Mouse (Mus musculus) lung, postnatal 0 days (tissue): ENCODE measurements at regions not wholly inside any gene's neighbourhood (a gene's known extent, or its start where the extent isn't known, plus 50 kb on each side); places are given as distances from the start of the nearest gene placed in this dataset.
A peak's percentile ranks its signal among the peaks of the same experiment; 100 is the strongest.

Experiments used
- ATAC-seq: fragments of 200-750 bp; cut with Nextera tagmentation; 2 replicates; pipeline ENCODE4 v1.8.0; 2017; ENCODE audit warnings: moderate library complexity
- DNase-seq: peaks from one replicate; pipeline ENCODE4 v3.0.0-alpha.2; 2016; ENCODE audit warnings: low spot score
- H3K27ac ChIP-seq: fragments of 300-500 bp; sonication (generic); 2 replicates; pipeline ENCODE4 v1.5.1; 2014; ENCODE audit warnings: antibody characterized with exemption, mild to moderate bottlenecking, low read length, mixed read lengths
- H3K27me3 ChIP-seq: fragments of 300-500 bp; sonication (generic); replicated peaks from 2 replicates; pipeline ENCODE4 v1.6.1; 2014; ENCODE audit warnings: low read length, mixed read lengths; ENCODE audit not compliant: insufficient read depth
- H3K36me3 ChIP-seq: fragments of 300-500 bp; sonication (generic); 2 replicates; pipeline ENCODE4 v1.6.1; 2014; ENCODE audit warnings: low read length, mixed read lengths; ENCODE audit not compliant: insufficient read depth
- H3K4me1 ChIP-seq: fragments of 300-500 bp; sonication (generic); 2 replicates; pipeline ENCODE4 v1.6.1; 2014; ENCODE audit warnings: antibody characterized with exemption, low read depth, low read length, mixed read lengths; ENCODE audit not compliant: insufficient read depth
- H3K4me2 ChIP-seq: fragments of 300-500 bp; sonication (generic); replicated peaks from 2 replicates; pipeline ENCODE4 v1.6.1; 2014; ENCODE audit warnings: low read depth, mild to moderate bottlenecking, low read length, moderate library complexity, mixed read lengths
- H3K4me3 ChIP-seq: fragments of 300-500 bp; sonication (generic); 2 replicates; pipeline ENCODE4 v1.5.1; 2014; ENCODE audit warnings: low read depth, low read length
- H3K9ac ChIP-seq: fragments of 300-500 bp; sonication (generic); replicated peaks from 2 replicates; pipeline ENCODE4 v1.6.1; 2014; ENCODE audit warnings: low read depth, mild to moderate bottlenecking
- H3K9me3 ChIP-seq: fragments of 300-500 bp; sonication (generic); 2 replicates; pipeline ENCODE4 v1.6.1; 2016; ENCODE audit warnings: low read length, mixed read lengths
- CTCF ChIP-seq: IDR thresholded peaks from 2 replicates; pipeline ENCODE4 v1.5.1; 2016; ENCODE audit warnings: antibody characterized with exemption, mild to moderate bottlenecking
- EP300 ChIP-seq: IDR thresholded peaks from 2 replicates; pipeline ENCODE4 v1.6.1; 2016; ENCODE audit warnings: antibody characterized with exemption, mild to moderate bottlenecking, control low read depth
- WGBS: fragments of 180-500 bp; shearing (Covaris S2); extraction: QIAGEN DNeasy Blood & Tissue Kit; methylation state at CpG from one replicate; pipeline ENCODE4 v1.1.7; 2014; 5-methylcytosine and 5-hydroxymethylcytosine counted together

- 68% methylated on average over 8 of the region's 8 CpGs for WGBS
- Histone ChIP-seq H3K27ac (no peak overlapping the region), H3K4me1 (no peaks in the 10 kb centered on the region), H3K9me3 (no peaks in the 10 kb centered on the region), H3K4me2 (no peak overlapping the region), H3K9ac (no peak overlapping the region), H3K27me3 (no peaks in the 10 kb centered on the region; the same call in 1 of the 2 replicates), H3K36me3 (no peaks in the 10 kb centered on the region), H3K4me3 (no peak overlapping the region)
- DNase-seq (no peak), ATAC-seq (no peak)
- no peak for TF ChIP-seq CTCF
- no peak for TF ChIP-seq EP300
Observed at GRCm38 (mm10) chr2:170659291-170659690, 57.5 kb upstream of the 4930470P17Rik start.

GRCm38 (mm10) chr2:170658520-170658919 is 56.7 kb upstream of the 4930470P17Rik start:
- no peak overlapping the region for H3K4me2 ChIP-seq
- no peaks in the 10 kb centered on the region; the same call in 1 of the 2 replicates for H3K27me3 ChIP-seq
- H3K9ac ChIP-seq: no peak overlapping the region
- TF ChIP-seq CTCF (no peak), EP300 (no peak)
- ATAC-seq (no peak), DNase-seq (no peak)
- no peaks in the 10 kb centered on the region for H3K9me3 ChIP-seq
- H3K36me3 ChIP-seq: no peaks in the 10 kb centered on the region
- 44% methylated on average over 7 of the region's 7 CpGs for WGBS
- no peak overlapping the region for H3K27ac ChIP-seq
- H3K4me3 ChIP-seq: no peak overlapping the region
- no peaks in the 10 kb centered on the region for H3K4me1 ChIP-seq

- 19% methylated on average over 7 of the region's 7 CpGs for WGBS
- no peak overlapping the region for H3K27ac ChIP-seq
- H3K4me3 ChIP-seq: no peak overlapping the region
- DNase-seq (no peak), ATAC-seq (no peak)
- H3K9ac ChIP-seq: no peak overlapping the region
- no peak overlapping the region for H3K4me2 ChIP-seq
- no peak for TF ChIP-seq CTCF
- TF ChIP-seq EP300: no peak
- H3K4me1 ChIP-seq: no peaks in the 10 kb centered on the region
- H3K27me3 ChIP-seq: no peaks in the 10 kb centered on the region; the same call in 1 of the 2 replicates
- no peaks in the 10 kb centered on the region for H3K36me3 ChIP-seq
- no peaks in the 10 kb centered on the region for H3K9me3 ChIP-seq
Observed at GRCm38 (mm10) chr2:170657821-170658221, 56.0 kb upstream of the 4930470P17Rik start.

- no peak overlapping the region for H3K9ac ChIP-seq
- no peak overlapping the region for H3K4me3 ChIP-seq
- no peak overlapping the region for H3K27ac ChIP-seq
- H3K9me3 ChIP-seq: no peaks in the 10 kb centered on the region
- H3K27me3 ChIP-seq: no peaks in the 10 kb centered on the region
- H3K4me2 ChIP-seq: no peak overlapping the region
- no peaks in the 10 kb centered on the region for H3K36me3 ChIP-seq
- H3K4me1 ChIP-seq: no peaks in the 10 kb centered on the region
- ATAC-seq (no peak), DNase-seq (peak; percentile 44)
- WGBS: 63% methylated on average over 11 of the region's 11 CpGs
- no peak for TF ChIP-seq EP300
- TF ChIP-seq CTCF: no peak
Observed at GRCm38 (mm10) chr2:170652128-170652527, 50.3 kb upstream of the 4930470P17Rik start.
